Mouse (Mus musculus) E14TG2a.4 (cell line): ENCODE measurements at regions not wholly inside any gene's neighbourhood (a gene's known extent, or its start where the extent isn't known, plus 50 kb on each side); places are given as distances from the start of the nearest gene placed in this dataset.

Experiments
- CTCF ChIP-seq: conservative IDR thresholded peaks from 2 replicates; pipeline ENCODE4 v1.5.1; 2014; ENCODE audit warnings: low read length
- NANOG ChIP-seq: IDR thresholded peaks from 2 replicates; pipeline ENCODE4 v1.6.1; 2014; ENCODE audit warnings: borderline replicate concordance, low read length, mixed read lengths
- POU5F1 ChIP-seq: IDR thresholded peaks from 2 replicates; pipeline ENCODE4 v1.6.1; 2014; ENCODE audit warnings: low read length, borderline replicate concordance

GRCm38 (mm10) chr10:71789241-71789640 is 441.7 kb downstream of the Ipmk start:
- TF ChIP-seq CTCF (no peak), NANOG (no peak), POU5F1 (no peak)
